Comparison of ENCODE assay signal across 10 mouse cellular contexts in genomic region chr10:128150941-128151340, GRCm38 (mm10). TPM values are rescaled to one million over a fixed set of nuclear protein-coding genes. Genes with fewer than 3 reads are reported as not detected.
DNase-seq lines count a peak whose midpoint lies in the region; ATAC-seq lines count a peak whose summit lies in the region.
"Had no signal": no experiment of that assay in that cellular context is flagged by ENCODE, and none has a peak within 500 bp of the region (broad histone marks: within the 10 kb centered on the region; RNA-seq: fewer than 3 reads in every experiment).

No protein-coding gene starts in this region.

- H3K27ac ChIP-seq in heart, embryonic 16.5 days (ENCODE audit: low read length): peak overlapping the region; percentile 94
- H3K27ac ChIP-seq in lung, embryonic 15.5 days: peak overlapping the region; percentile 12; the same call in 1 of the 2 replicates
- H3K27ac ChIP-seq in liver, embryonic 12.5 days: no peak overlapping the region
- H3K27ac ChIP-seq: macrophage had no signal

- ATAC-seq in heart, embryonic 16.5 days (replicated peaks; ENCODE audit: extremely low read depth, insufficient read depth, low FRiP score): peak; percentile 72
- ATAC-seq in lung, embryonic 15.5 days (ENCODE audit: borderline replicate concordance, extremely low read depth, low FRiP score, low TSS enrichment): no peak
- ATAC-seq in megakaryocyte, adult 5-6 weeks (ENCODE audit: poor library complexity, severe bottlenecking): no peak
- no peak for ATAC-seq in liver, embryonic 12.5 days
- ATAC-seq: forebrain, embryonic 14.5 days had no signal

- peak overlapping the region; percentile 52 for H3K9ac ChIP-seq in heart, embryonic 16.5 days (ENCODE audit: low read length)
- no peak overlapping the region for H3K9ac ChIP-seq in lung, embryonic 15.5 days
- no peak overlapping the region for H3K9ac ChIP-seq in liver, embryonic 12.5 days

- H3K4me3 ChIP-seq in heart, embryonic 16.5 days (ENCODE audit: low read length): peak overlapping the region; percentile 24
- no peak overlapping the region for H3K4me3 ChIP-seq in lung, embryonic 15.5 days
- H3K4me3 ChIP-seq in liver, embryonic 12.5 days: no peak overlapping the region

- H3K36me3 ChIP-seq in heart, embryonic 16.5 days (ENCODE audit: control insufficient read depth, insufficient read depth): peaks cover 4% of the 10 kb centered on the region
- H3K36me3 ChIP-seq in lung, embryonic 15.5 days: no peaks in the 10 kb centered on the region
- peaks cover 14% of the 10 kb centered on the region; the same call in 1 of the 2 replicates for H3K36me3 ChIP-seq in liver, embryonic 12.5 days

- peak overlapping the region; percentile 58 for H3K4me2 ChIP-seq in heart, embryonic 16.5 days (ENCODE audit: low read depth, low read length)
- H3K4me2 ChIP-seq in lung, embryonic 15.5 days: no peak overlapping the region
- no peak overlapping the region for H3K4me2 ChIP-seq in liver, embryonic 12.5 days

- peaks cover 38% of the 10 kb centered on the region for H3K4me1 ChIP-seq in heart, embryonic 16.5 days (ENCODE audit: control insufficient read depth, insufficient read depth, low read length)
- peaks cover 21% of the 10 kb centered on the region for H3K4me1 ChIP-seq in lung, embryonic 15.5 days
- H3K4me1 ChIP-seq in liver, embryonic 12.5 days: peaks cover 21% of the 10 kb centered on the region

- DNase-seq in MN1 (ENCODE audit: low spot score): peak; percentile 95
- peak; percentile 79 to 82 for DNase-seq in adrenal gland, postnatal 36 days
- DNase-seq in cerebellum, adult 18-20 months: no peak
- no peak for DNase-seq in cerebellum, adult 9-11 months

- H3K27me3 ChIP-seq in heart, embryonic 16.5 days (ENCODE audit: control insufficient read depth, insufficient read depth, low read length): no peaks in the 10 kb centered on the region
- no peaks in the 10 kb centered on the region for H3K27me3 ChIP-seq in lung, embryonic 15.5 days
- H3K27me3 ChIP-seq in liver, embryonic 12.5 days (replicated peaks): no peaks in the 10 kb centered on the region

- no peaks in the 10 kb centered on the region for H3K9me3 ChIP-seq in heart, embryonic 16.5 days (replicated peaks; ENCODE audit: control insufficient read depth, low read length)
- no peaks in the 10 kb centered on the region for H3K9me3 ChIP-seq in lung, embryonic 15.5 days
- no peaks in the 10 kb centered on the region for H3K9me3 ChIP-seq in liver, embryonic 12.5 days (replicated peaks)

- WGBS in heart, embryonic 16.5 days: 47% methylated on average over 14 of the region's 14 CpGs
- 72% methylated on average over 14 of the region's 14 CpGs for WGBS in lung, embryonic 15.5 days
- WGBS in liver, embryonic 12.5 days (ENCODE audit: insufficient replicate concordance): 81% methylated on average over 14 of the region's 14 CpGs

RNA-seq across cellular contexts. Expression of gene Rbms2, which starts 29.2 kb away (rescaled TPM):
- total RNA-seq in adrenal gland, postnatal 36 days (2021): 100 to 1,000 TPM in 1 of 2 experiments, 10 to 100 TPM in 1; 79.9 to 101 TPM
- 35.8 and 37.7 TPM in 2 replicates for polyA plus RNA-seq in heart, embryonic 16.5 days (2015; fragmentation: Nextera tagmentation; extraction: Ambion mirVana)
- 32.2 and 34.9 TPM in 2 replicates for polyA plus RNA-seq in lung, embryonic 15.5 days (2015; fragmentation: Nextera tagmentation; extraction: Ambion mirVana)
- total RNA-seq in megakaryocyte, adult 5-6 weeks (2015): 2.9 and 4.0 TPM in 2 replicates
- 1.5 and 5.4 TPM in 2 replicates for total RNA-seq in megakaryocyte, adult 5-6 weeks (2017)
- 8.7 and 10.1 TPM in 2 replicates for polyA plus RNA-seq in liver, embryonic 12.5 days (2016; fragmentation: Nextera tagmentation; extraction: Ambion mirVana)

RNA-seq across cellular contexts. Expression of gene Gls2, which starts 43.3 kb away (rescaled TPM):
- total RNA-seq in adrenal gland, postnatal 36 days (2021): 1 to 10 TPM; 1.2 to 2.4 TPM
- polyA plus RNA-seq in heart, embryonic 16.5 days (2015; fragmentation: Nextera tagmentation; extraction: Ambion mirVana): 0.88 and 1.0 TPM in 2 replicates
- 2.1 and 2.2 TPM in 2 replicates for polyA plus RNA-seq in lung, embryonic 15.5 days (2015; fragmentation: Nextera tagmentation; extraction: Ambion mirVana)
- 0.71 TPM in 1 of 2 replicates, not detected in the other for total RNA-seq in megakaryocyte, adult 5-6 weeks (2015)
- total RNA-seq in megakaryocyte, adult 5-6 weeks (2017): not detected in 2 replicates
- 1.8 and 2.8 TPM in 2 replicates for polyA plus RNA-seq in liver, embryonic 12.5 days (2016; fragmentation: Nextera tagmentation; extraction: Ambion mirVana)
- polyA plus RNA-seq: macrophage had no signal

RNA-seq across cellular contexts. Expression of gene Baz2a, which starts 59.6 kb away (rescaled TPM):
- total RNA-seq in adrenal gland, postnatal 36 days (2021): 10 to 100 TPM; 43.6 to 50.3 TPM
- polyA plus RNA-seq in heart, embryonic 16.5 days (2015; fragmentation: Nextera tagmentation; extraction: Ambion mirVana): 6.6 and 8.5 TPM in 2 replicates
- 10.6 and 11.0 TPM in 2 replicates for polyA plus RNA-seq in lung, embryonic 15.5 days (2015; fragmentation: Nextera tagmentation; extraction: Ambion mirVana)
- total RNA-seq in megakaryocyte, adult 5-6 weeks (2015): 51.3 and 53.5 TPM in 2 replicates
- 21.3 and 27.4 TPM in 2 replicates for total RNA-seq in megakaryocyte, adult 5-6 weeks (2017)
- polyA plus RNA-seq in liver, embryonic 12.5 days (2016; fragmentation: Nextera tagmentation; extraction: Ambion mirVana): 8.0 and 8.6 TPM in 2 replicates

Comparison
In these comparisons a context has a peak if more than half of its experiments do, and no peak if none do; other contexts are left out.
1. DNase-seq: peak in MN1 (single experiment) and adrenal gland, postnatal 36 days (2 of 2); none in cerebellum, adult 18-20 months (0 of 2) and cerebellum, adult 9-11 months (single experiment).